Mouse (Mus musculus): ENCODE data around the gene Tspan11. TPM values are rescaled to one million over a fixed set of nuclear protein-coding genes. Genes with fewer than 3 reads are reported as not detected.

The Tspan11 gene
- polyA plus RNA-seq, 1 experiment from 2014 or later: 9.6 TPM

- H3K27me3 ChIP-seq (replicated peaks; ENCODE audit: control insufficient read depth, insufficient read depth, low read length): no peaks in the 10 kb centered on the region
- 82% methylated on average over 3 of the region's 3 CpGs for WGBS
- no peak for ATAC-seq
- H3K4me2 ChIP-seq (ENCODE audit: low read length): no peak overlapping the region
- no peaks in the 10 kb centered on the region for H3K9me3 ChIP-seq (ENCODE audit: control insufficient read depth, low read length)
- no peak overlapping the region for H3K4me3 ChIP-seq (replicated peaks; ENCODE audit: low read length)
- H3K27ac ChIP-seq (ENCODE audit: low read length): no peak overlapping the region
- H3K36me3 ChIP-seq (ENCODE audit: control insufficient read depth, insufficient read depth): no peaks in the 10 kb centered on the region
- H3K9ac ChIP-seq (replicated peaks; ENCODE audit: low read depth, low read length): no peak overlapping the region
- no peaks in the 10 kb centered on the region for H3K4me1 ChIP-seq (replicated peaks; ENCODE audit: control insufficient read depth, insufficient read depth, low read length)
Measured at GRCm38 (mm10) chr6:127935105-127935504, 47.7 kb downstream of the Tspan11 start.

GRCm38 (mm10) chr6:127942421-127942820 is 55.0 kb downstream of the Tspan11 start:
- 92% methylated on average over 8 of the region's 8 CpGs for WGBS
- no peak overlapping the region for H3K27ac ChIP-seq (ENCODE audit: low read length)
- no peaks in the 10 kb centered on the region for H3K4me1 ChIP-seq (replicated peaks; ENCODE audit: control insufficient read depth, insufficient read depth, low read length)
- H3K4me2 ChIP-seq (ENCODE audit: low read length): no peak overlapping the region
- no peaks in the 10 kb centered on the region for H3K27me3 ChIP-seq (replicated peaks; ENCODE audit: control insufficient read depth, insufficient read depth, low read length)
- no peaks in the 10 kb centered on the region for H3K9me3 ChIP-seq (ENCODE audit: control insufficient read depth, low read length)
- no peak overlapping the region for H3K9ac ChIP-seq (replicated peaks; ENCODE audit: low read depth, low read length)
- no peak for ATAC-seq
- no peak overlapping the region for H3K4me3 ChIP-seq (replicated peaks; ENCODE audit: low read length)
- H3K36me3 ChIP-seq (ENCODE audit: control insufficient read depth, insufficient read depth): no peaks in the 10 kb centered on the region

GRCm38 (mm10) chr6:127945725-127946124 is 58.3 kb downstream of the Tspan11 start:
- Histone ChIP-seq H3K4me3 (replicated peaks; ENCODE audit: low read length) (no peak overlapping the region), H3K4me1 (replicated peaks; ENCODE audit: control insufficient read depth, insufficient read depth, low read length) (no peaks in the 10 kb centered on the region), H3K9me3 (ENCODE audit: control insufficient read depth, low read length) (no peaks in the 10 kb centered on the region), H3K27ac (ENCODE audit: low read length) (no peak overlapping the region), H3K27me3 (replicated peaks; ENCODE audit: control insufficient read depth, insufficient read depth, low read length) (no peaks in the 10 kb centered on the region), H3K9ac (replicated peaks; ENCODE audit: low read depth, low read length) (no peak overlapping the region), H3K4me2 (ENCODE audit: low read length) (no peak overlapping the region), H3K36me3 (ENCODE audit: control insufficient read depth, insufficient read depth) (peaks cover 2% of the 10 kb centered on the region; the same call in 1 of the 2 replicates)
- 58% methylated on average over 9 of the region's 9 CpGs for whole genome bisulfite sequencing
- peak; percentile 88 for ATAC-seq

GRCm38 (mm10) chr6:127948656-127949055 is 61.3 kb downstream of the Tspan11 start:
- no peak overlapping the region for H3K4me2 ChIP-seq (ENCODE audit: low read length)
- H3K36me3 ChIP-seq (ENCODE audit: control insufficient read depth, insufficient read depth): peaks cover 2% of the 10 kb centered on the region; the same call in 1 of the 2 replicates
- H3K27me3 ChIP-seq (replicated peaks; ENCODE audit: control insufficient read depth, insufficient read depth, low read length): no peaks in the 10 kb centered on the region
- H3K4me1 ChIP-seq (replicated peaks; ENCODE audit: control insufficient read depth, insufficient read depth, low read length): no peaks in the 10 kb centered on the region
- WGBS: 70% methylated on average over 9 of the region's 9 CpGs
- ATAC-seq: no peak
- H3K27ac ChIP-seq (ENCODE audit: low read length): no peak overlapping the region
- H3K4me3 ChIP-seq (replicated peaks; ENCODE audit: low read length): no peak overlapping the region
- no peaks in the 10 kb centered on the region for H3K9me3 ChIP-seq (ENCODE audit: control insufficient read depth, low read length)
- no peak overlapping the region for H3K9ac ChIP-seq (replicated peaks; ENCODE audit: low read depth, low read length)

GRCm38 (mm10) chr6:127949885-127950284 is 62.5 kb downstream of the Tspan11 start:
- Histone ChIP-seq H3K36me3 (ENCODE audit: control insufficient read depth, insufficient read depth) (peaks cover 2% of the 10 kb centered on the region; the same call in 1 of the 2 replicates), H3K4me2 (ENCODE audit: low read length) (no peak overlapping the region), H3K4me1 (replicated peaks; ENCODE audit: control insufficient read depth, insufficient read depth, low read length) (no peaks in the 10 kb centered on the region), H3K4me3 (replicated peaks; ENCODE audit: low read length) (no peak overlapping the region), H3K9me3 (ENCODE audit: control insufficient read depth, low read length) (no peaks in the 10 kb centered on the region), H3K27me3 (replicated peaks; ENCODE audit: control insufficient read depth, insufficient read depth, low read length) (no peaks in the 10 kb centered on the region), H3K9ac (replicated peaks; ENCODE audit: low read depth, low read length) (no peak overlapping the region), H3K27ac (ENCODE audit: low read length) (no peak overlapping the region)
- ATAC-seq: no peak
- WGBS: 84% methylated on average over 7 of the region's 7 CpGs

GRCm38 (mm10) chr6:127953071-127953470 is 65.7 kb downstream of the Tspan11 start:
- no peak overlapping the region for H3K27ac ChIP-seq (ENCODE audit: low read length)
- 70% methylated on average over 4 of the region's 4 CpGs for WGBS
- no peaks in the 10 kb centered on the region for H3K9me3 ChIP-seq (ENCODE audit: control insufficient read depth, low read length)
- no peak overlapping the region for H3K4me3 ChIP-seq (replicated peaks; ENCODE audit: low read length)
- H3K4me1 ChIP-seq (replicated peaks; ENCODE audit: control insufficient read depth, insufficient read depth, low read length): no peaks in the 10 kb centered on the region
- ATAC-seq: no peak
- H3K36me3 ChIP-seq (ENCODE audit: control insufficient read depth, insufficient read depth): peaks cover 2% of the 10 kb centered on the region; the same call in 1 of the 2 replicates
- no peak overlapping the region for H3K4me2 ChIP-seq (ENCODE audit: low read length)
- no peaks in the 10 kb centered on the region for H3K27me3 ChIP-seq (replicated peaks; ENCODE audit: control insufficient read depth, insufficient read depth, low read length)
- no peak overlapping the region for H3K9ac ChIP-seq (replicated peaks; ENCODE audit: low read depth, low read length)

- H3K27me3 ChIP-seq (replicated peaks; ENCODE audit: control insufficient read depth, insufficient read depth, low read length): no peaks in the 10 kb centered on the region
- no peak overlapping the region for H3K4me2 ChIP-seq (ENCODE audit: low read length)
- no peak overlapping the region for H3K9ac ChIP-seq (replicated peaks; ENCODE audit: low read depth, low read length)
- WGBS: 89% methylated on average over 5 of the region's 5 CpGs
- no peaks in the 10 kb centered on the region for H3K36me3 ChIP-seq (ENCODE audit: control insufficient read depth, insufficient read depth)
- no peak overlapping the region for H3K27ac ChIP-seq (ENCODE audit: low read length)
- no peaks in the 10 kb centered on the region for H3K4me1 ChIP-seq (replicated peaks; ENCODE audit: control insufficient read depth, insufficient read depth, low read length)
- H3K9me3 ChIP-seq (ENCODE audit: control insufficient read depth, low read length): no peaks in the 10 kb centered on the region
- no peak overlapping the region for H3K4me3 ChIP-seq (replicated peaks; ENCODE audit: low read length)
- ATAC-seq: no peak
Measured at GRCm38 (mm10) chr6:127956172-127956571, 68.8 kb downstream of the Tspan11 start.

- Histone ChIP-seq H3K27me3 (replicated peaks; ENCODE audit: control insufficient read depth, insufficient read depth, low read length) (no peaks in the 10 kb centered on the region), H3K4me1 (replicated peaks; ENCODE audit: control insufficient read depth, insufficient read depth, low read length) (no peaks in the 10 kb centered on the region), H3K27ac (ENCODE audit: low read length) (no peak overlapping the region), H3K9me3 (ENCODE audit: control insufficient read depth, low read length) (no peaks in the 10 kb centered on the region), H3K4me2 (ENCODE audit: low read length) (no peak overlapping the region), H3K4me3 (replicated peaks; ENCODE audit: low read length) (no peak overlapping the region), H3K36me3 (ENCODE audit: control insufficient read depth, insufficient read depth) (no peaks in the 10 kb centered on the region), H3K9ac (replicated peaks; ENCODE audit: low read depth, low read length) (no peak overlapping the region)
- ATAC-seq: no peak
- 92% methylated on average over 1 of the region's 1 CpGs for WGBS
Measured at GRCm38 (mm10) chr6:127960203-127960602, 72.8 kb downstream of the Tspan11 start.

GRCm38 (mm10) chr6:127965497-127965896 is 78.1 kb downstream of the Tspan11 start:
- H3K27me3 ChIP-seq (replicated peaks; ENCODE audit: control insufficient read depth, insufficient read depth, low read length): no peaks in the 10 kb centered on the region
- H3K36me3 ChIP-seq (ENCODE audit: control insufficient read depth, insufficient read depth): no peaks in the 10 kb centered on the region
- no peaks in the 10 kb centered on the region for H3K4me1 ChIP-seq (replicated peaks; ENCODE audit: control insufficient read depth, insufficient read depth, low read length)
- H3K4me3 ChIP-seq (replicated peaks; ENCODE audit: low read length): no peak overlapping the region
- H3K9ac ChIP-seq (replicated peaks; ENCODE audit: low read depth, low read length): no peak overlapping the region
- H3K27ac ChIP-seq (ENCODE audit: low read length): no peak overlapping the region
- no peaks in the 10 kb centered on the region for H3K9me3 ChIP-seq (ENCODE audit: control insufficient read depth, low read length)
- no peak overlapping the region for H3K4me2 ChIP-seq (ENCODE audit: low read length)
- WGBS: 36% methylated on average over 8 of the region's 8 CpGs
- ATAC-seq: peak; percentile 49

- no peak overlapping the region for H3K9ac ChIP-seq (replicated peaks; ENCODE audit: low read depth, low read length)
- peak; percentile 13; the same call in 1 of the 2 replicates for ATAC-seq
Measured at GRCm38 (mm10) chr6:127969709-127970108, 82.3 kb downstream of the Tspan11 start.

More at GRCm38 (mm10) chr6:127969709-127970108, 82.3 kb downstream of the Tspan11 start:
- Histone ChIP-seq H3K9me3 (ENCODE audit: control insufficient read depth, low read length) (no peaks in the 10 kb centered on the region), H3K27me3 (replicated peaks; ENCODE audit: control insufficient read depth, insufficient read depth, low read length) (no peaks in the 10 kb centered on the region), H3K4me2 (ENCODE audit: low read length) (no peak overlapping the region), H3K36me3 (ENCODE audit: control insufficient read depth, insufficient read depth) (no peaks in the 10 kb centered on the region), H3K27ac (ENCODE audit: low read length) (no peak overlapping the region), H3K4me1 (replicated peaks; ENCODE audit: control insufficient read depth, insufficient read depth, low read length) (peaks cover 8% of the 10 kb centered on the region), H3K4me3 (replicated peaks; ENCODE audit: low read length) (no peak overlapping the region)
- 74% methylated on average over 7 of the region's 7 CpGs for WGBS

Data from forebrain, embryonic 16.5 days (tissue).